Mouse (Mus musculus): ENCODE results near the gene Fbxo34.
"Not testable (repeated sequence)": the region's sequence is repeated elsewhere in the genome, so short reads cannot be mapped to it uniquely, and the experiment has no call there.

Fbxo34 gene

GRCm38 (mm10) chr14:47516755-47517154, 66.5 kb downstream of the Fbxo34 start:
- no peak for DNase-seq (ENCODE audit: low read depth, low spot score)

DNA sequence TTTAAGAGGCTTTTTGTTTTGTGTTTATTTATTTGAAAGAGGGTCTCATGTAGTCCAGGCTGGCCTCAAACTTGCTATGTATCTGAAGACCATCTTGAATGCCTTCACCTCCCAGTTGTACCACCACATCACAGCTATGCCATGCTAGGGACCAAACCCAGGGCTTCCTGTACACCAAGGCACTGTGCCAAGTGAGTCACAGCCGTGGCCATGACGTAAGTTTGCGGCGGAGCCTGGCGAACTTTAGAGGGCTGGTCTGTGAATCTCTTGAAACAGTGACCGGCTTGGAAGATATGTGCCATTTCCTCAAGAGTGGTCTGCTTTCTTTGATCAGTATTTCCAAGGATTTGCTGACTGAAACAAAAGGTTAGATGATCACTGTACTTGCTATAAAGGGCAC, 68.4 kb downstream of the Fbxo34 start:
- peak; percentile 64 for DNase-seq (ENCODE audit: low read depth, low spot score)

GRCm38 (mm10) chr14:47520751-47521449, 70.7 kb downstream of the Fbxo34 start:
- no peak for DNase-seq (ENCODE audit: low read depth, low spot score)

DNA sequence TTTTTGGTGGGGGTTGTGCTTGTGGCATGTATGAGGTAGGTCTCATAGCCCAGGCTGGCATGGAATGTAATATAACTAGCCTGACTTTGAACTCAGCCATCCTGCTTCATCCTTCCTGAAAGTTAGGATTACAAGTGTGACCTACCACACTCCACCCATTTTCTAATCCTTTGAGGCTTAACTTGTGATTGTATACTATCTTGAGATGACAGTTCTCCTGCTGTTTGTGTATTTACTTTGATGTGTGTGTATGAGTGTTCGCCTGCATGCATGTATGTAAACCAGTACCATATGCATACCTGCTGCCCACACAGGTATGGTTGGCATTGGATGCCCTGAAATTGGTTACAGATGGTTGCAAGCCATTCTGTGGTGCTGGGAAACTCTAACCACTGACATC, 71.4 kb downstream of the Fbxo34 start:
- DNase-seq (ENCODE audit: low read depth, low spot score): no peak

GRCm38 (mm10) chr14:47522301-47522700, 72.1 kb downstream of the Fbxo34 start:
- DNase-seq (ENCODE audit: low read depth, low spot score): no peak

GRCm38 (mm10) chr14:47525374-47525773, 75.2 kb downstream of the Fbxo34 start:
- DNase-seq (ENCODE audit: low read depth, low spot score): no peak

GRCm38 (mm10) chr14:47525861-47526260, 75.6 kb downstream of the Fbxo34 start:
- no peak for DNase-seq (ENCODE audit: low read depth, low spot score)

GRCm38 (mm10) chr14:47527833-47528232, 77.6 kb downstream of the Fbxo34 start:
- DNase-seq (ENCODE audit: low read depth, low spot score): no peak

DNA sequence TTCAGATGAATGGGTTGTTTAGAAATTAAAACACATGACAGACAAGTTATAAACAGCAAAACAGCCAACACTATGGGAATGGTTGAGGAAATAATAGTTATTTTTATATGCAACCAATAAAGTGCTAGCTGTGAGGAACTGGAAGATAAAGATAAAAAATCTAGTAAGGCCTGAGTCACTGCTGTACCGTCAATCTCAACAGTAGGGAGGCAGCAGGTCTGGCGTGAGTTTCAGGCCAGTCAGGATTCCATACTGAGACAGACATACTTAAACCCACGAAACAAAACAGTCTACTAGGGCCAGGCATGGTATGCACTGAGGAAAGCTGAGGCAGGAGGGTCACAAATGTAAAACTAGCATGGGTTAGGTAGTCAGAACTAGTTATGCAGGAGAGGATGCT, 78.1 kb downstream of the Fbxo34 start:
- no peak for DNase-seq (ENCODE audit: low read depth, low spot score)

DNA sequence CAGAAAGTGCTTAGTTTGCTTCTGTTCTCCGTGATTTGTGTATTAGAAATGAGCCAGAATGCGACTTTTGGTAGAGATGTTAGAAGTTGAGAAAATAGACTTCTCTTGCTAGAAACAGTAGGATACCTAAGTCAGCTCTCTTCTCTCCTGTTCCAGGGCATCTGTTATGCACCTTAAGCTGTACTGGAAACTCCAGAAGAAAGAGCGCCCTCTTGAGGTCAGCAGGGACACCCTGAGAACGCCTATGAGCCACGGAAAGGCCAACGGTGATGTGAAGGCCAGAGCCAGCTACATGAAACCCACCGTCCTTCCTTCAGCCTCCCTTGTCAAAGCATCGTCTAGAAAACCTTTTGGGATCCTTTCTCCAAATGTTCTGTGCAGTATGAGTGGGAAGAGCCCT, 78.8 kb downstream of the Fbxo34 start:
- peak; percentile 80 for DNase-seq (ENCODE audit: low read depth, low spot score)

GRCm38 (mm10) chr14:47529592-47529991, 79.4 kb downstream of the Fbxo34 start:
- DNase-seq (ENCODE audit: low read depth, low spot score): not testable (repeated sequence)

- no peak for DNase-seq (ENCODE audit: low read depth, low spot score)
Observed at GRCm38 (mm10) chr14:47532496-47532895, 82.3 kb downstream of the Fbxo34 start.

DNA sequence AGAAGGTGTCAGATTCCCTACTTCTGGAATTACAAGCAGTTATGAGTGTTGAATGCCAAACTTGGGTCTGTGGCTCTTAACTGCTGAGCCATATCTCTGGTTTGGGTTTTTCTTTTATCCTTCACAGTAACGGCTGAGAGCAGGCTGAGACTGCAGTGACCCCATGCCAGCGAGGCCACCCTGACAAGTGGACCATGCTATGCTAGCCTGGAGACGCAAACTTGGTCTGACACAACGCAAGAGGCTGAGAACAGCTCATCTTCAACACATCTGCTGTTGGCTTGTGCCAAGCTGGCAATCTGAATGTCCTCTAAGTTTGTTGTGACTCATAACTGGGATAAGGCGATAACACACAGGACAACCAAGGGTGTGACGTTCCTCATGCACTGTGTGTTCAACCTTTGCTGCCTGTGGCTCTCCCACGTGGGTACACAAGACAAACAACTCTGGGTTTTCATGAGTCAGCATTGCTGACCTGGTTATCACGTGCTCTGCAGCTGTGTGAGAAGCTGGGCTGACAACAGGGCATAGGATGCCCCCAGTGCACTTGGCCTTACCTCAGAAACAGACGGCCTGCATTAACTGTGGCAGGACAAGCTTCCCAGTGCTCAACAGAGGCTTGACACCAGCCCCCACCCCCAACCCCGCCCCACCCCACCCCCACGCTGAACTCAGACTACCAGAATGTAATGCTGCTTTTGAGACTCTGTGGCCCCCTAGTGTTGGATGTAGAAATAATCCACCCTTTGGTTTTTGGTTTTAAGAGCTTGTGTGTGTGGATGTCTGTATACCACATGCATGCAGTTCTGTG, 83.3 kb downstream of the Fbxo34 start:
- peak; percentile 72 for DNase-seq (ENCODE audit: low read depth, low spot score)

- DNase-seq (ENCODE audit: low read depth, low spot score): no peak
Observed at GRCm38 (mm10) chr14:47534176-47534525, 83.9 kb downstream of the Fbxo34 start.

DNA sequence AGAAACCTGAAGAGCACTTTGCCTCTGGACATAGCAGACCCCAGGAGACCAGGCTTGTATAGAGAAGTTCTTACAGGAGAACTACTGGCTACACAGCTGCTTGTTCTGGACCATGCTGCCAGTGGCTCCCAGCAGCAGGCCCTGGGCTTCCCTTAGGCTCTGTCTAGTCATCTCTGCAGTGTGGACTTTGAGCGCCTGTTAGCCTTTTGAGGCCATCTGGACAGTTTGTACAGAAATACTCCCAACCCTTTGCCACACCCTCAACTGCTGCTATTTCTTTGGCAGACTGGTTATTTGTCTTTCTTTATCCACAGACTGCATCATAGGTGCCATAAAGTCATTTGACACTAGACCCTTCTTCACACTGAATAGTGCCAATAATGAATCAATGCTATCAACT, 84.9 kb downstream of the Fbxo34 start:
- no peak for DNase-seq (ENCODE audit: low read depth, low spot score)

- peak; percentile 45 for DNase-seq (ENCODE audit: low read depth, low spot score)
Observed at GRCm38 (mm10) chr14:47541325-47541948, 91.2 kb downstream of the Fbxo34 start.

GRCm38 (mm10) chr14:47542283-47542682, 92.1 kb downstream of the Fbxo34 start:
- no peak for DNase-seq (ENCODE audit: low read depth, low spot score)

- DNase-seq (ENCODE audit: low read depth, low spot score): no peak
Observed at GRCm38 (mm10) chr14:47544286-47544685, 94.1 kb downstream of the Fbxo34 start.

- DNase-seq (ENCODE audit: low read depth, low spot score): no peak
Observed at GRCm38 (mm10) chr14:47544877-47545276, 94.7 kb downstream of the Fbxo34 start.

DNA sequence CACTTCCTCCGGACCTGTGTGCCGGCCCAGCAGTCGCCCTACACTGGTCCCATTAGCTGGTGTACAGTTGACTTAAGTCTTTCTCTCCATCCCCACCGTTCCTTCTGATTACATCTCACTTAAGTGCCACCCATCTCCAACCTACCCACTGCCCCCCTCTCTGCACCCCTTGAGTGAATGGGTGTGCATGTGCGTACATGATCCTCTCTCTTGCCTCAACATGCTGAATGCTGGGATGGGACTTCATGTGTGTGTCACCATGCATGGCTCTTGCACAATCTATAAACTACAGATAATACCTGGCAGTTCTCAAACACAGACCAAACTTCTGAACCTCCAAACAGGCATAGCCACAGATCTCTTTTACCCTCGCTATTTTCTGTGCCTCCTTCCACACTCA, 101.4 kb downstream of the Fbxo34 start:
- DNase-seq (ENCODE audit: low read depth, low spot score): no peak

GRCm38 (mm10) chr14:47553380-47553779, 103.2 kb downstream of the Fbxo34 start:
- DNase-seq (ENCODE audit: low read depth, low spot score): no peak

- no peak for DNase-seq (ENCODE audit: low read depth, low spot score)
Observed at GRCm38 (mm10) chr14:47554236-47554635, 104.0 kb downstream of the Fbxo34 start.

- no peak for DNase-seq (ENCODE audit: low read depth, low spot score)
Observed at GRCm38 (mm10) chr14:47555225-47555624, 105.0 kb downstream of the Fbxo34 start.
